Mouse (Mus musculus): ENCODE measurements around the gene Trnau1ap. TPM values are rescaled to one million over a fixed set of nuclear protein-coding genes. Genes with fewer than 3 reads are reported as not detected.

Gene Trnau1ap
- polyA plus RNA-seq, 1 experiment from 2014 or later, result 71.8 TPM

DNA sequence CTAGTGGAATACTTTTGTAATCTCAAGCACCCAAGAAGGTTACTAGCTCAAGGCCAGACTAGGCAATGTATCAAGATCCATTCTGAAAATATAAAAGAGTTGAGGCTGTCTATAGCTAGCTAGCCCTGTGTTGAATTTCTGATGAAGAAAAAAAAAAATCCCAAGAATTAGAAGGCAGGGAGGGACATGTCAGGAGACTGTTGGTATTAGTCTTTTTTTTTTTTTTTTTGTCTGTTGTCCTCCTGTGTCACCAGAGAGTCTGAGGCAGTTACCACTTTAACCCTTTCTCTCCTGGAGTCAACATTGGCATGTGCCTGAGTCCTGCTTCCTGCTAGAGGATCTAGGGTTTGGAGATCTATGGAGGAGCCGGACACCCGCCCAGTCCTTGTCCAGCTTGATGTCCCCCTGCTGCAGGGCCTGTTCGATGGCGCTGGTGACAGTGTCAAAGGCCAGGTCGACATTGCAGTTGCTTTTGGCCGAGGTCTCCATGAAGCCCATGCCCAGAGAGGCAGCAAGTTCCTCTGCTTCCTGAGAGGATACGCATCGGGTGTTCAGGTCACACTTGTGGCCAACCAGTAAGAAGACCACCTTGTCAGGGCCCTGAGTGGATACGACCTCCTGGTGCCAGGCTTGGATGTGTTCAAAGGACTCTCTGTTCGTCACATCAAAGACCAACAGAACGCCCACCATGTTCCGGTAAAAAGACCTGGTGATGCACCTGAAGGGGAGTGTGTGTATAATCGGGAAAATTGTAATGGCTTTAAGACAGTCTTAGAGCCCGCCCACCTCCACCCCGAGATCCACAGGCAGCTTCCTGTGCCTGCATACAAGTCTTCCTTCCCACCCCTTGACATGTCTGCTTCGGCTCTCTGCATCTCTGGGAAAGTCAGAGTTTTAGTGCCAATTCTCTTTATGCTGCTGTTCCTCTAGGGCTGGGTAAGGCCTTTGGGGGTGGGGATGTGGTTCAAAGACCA is 27.1 kb downstream of the Trnau1ap start:
- peak overlapping the region; percentile 76 for H3K4me2 ChIP-seq
- no peak for TF ChIP-seq CTCF (IDR thresholded peaks at IDR 0.05; ENCODE audit: low read depth)
- ATAC-seq (ENCODE audit: insufficient read depth) (peak; percentile 15; the same call in 1 of the 2 replicates), DNase-seq (peak; percentile 20)
- H3K27ac ChIP-seq (ENCODE audit: low read depth), result peak overlapping the region; percentile 60; the same call in 1 of the 2 replicates
- H3K36me3 ChIP-seq (ENCODE audit: insufficient read depth), result no peaks in the 10 kb centered on the region
- H3K9me3 ChIP-seq (ENCODE audit: low read depth, low read length), result no peaks in the 10 kb centered on the region
- peak overlapping the region; percentile 56 for H3K9ac ChIP-seq
- H3K27me3 ChIP-seq (ENCODE audit: insufficient read depth, low read length), result no peaks in the 10 kb centered on the region
- H3K4me1 ChIP-seq (ENCODE audit: insufficient read depth), result peaks cover 5% of the 10 kb centered on the region; the same call in 1 of the 2 replicates
- WGBS, result 58% methylated on average over 16 of the region's 16 CpGs
- H3K4me3 ChIP-seq (ENCODE audit: low read depth, low read length), result peak overlapping the region; percentile 45

DNA sequence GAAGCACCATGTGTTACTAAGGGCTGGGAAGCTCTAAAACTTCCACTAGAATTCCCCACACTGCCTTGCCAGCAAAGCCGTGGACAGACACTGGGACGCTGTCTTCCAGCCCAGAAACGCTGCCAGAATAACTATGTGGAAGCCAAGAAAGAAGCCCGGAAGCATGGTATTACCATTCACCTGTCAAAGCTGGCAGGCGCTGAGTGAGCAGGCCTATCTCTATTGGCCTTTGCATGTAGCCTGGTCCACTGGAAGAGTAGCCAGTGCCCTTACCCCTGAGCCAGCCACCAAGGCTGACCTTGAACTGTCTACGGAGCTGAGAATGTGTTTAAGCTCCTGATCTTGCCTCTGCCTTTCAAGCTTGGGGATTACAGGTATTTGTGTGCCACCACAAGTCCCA is 27.9 kb downstream of the Trnau1ap start:
- Histone ChIP-seq H3K27ac (ENCODE audit: low read depth) (no peak overlapping the region), H3K4me2 (no peak overlapping the region), H3K27me3 (ENCODE audit: insufficient read depth, low read length) (no peaks in the 10 kb centered on the region), H3K4me3 (ENCODE audit: low read depth, low read length) (no peak overlapping the region), H3K4me1 (ENCODE audit: insufficient read depth) (peaks cover 5% of the 10 kb centered on the region; the same call in 1 of the 2 replicates), H3K9me3 (ENCODE audit: low read depth, low read length) (no peaks in the 10 kb centered on the region), H3K36me3 (ENCODE audit: insufficient read depth) (no peaks in the 10 kb centered on the region), H3K9ac (no peak overlapping the region)
- ATAC-seq (ENCODE audit: insufficient read depth), result no peak
- DNase-seq, result no peak
- WGBS, result 73% methylated on average over 6 of the region's 6 CpGs
- TF ChIP-seq CTCF (IDR thresholded peaks at IDR 0.05; ENCODE audit: low read depth), result no peak

DNA sequence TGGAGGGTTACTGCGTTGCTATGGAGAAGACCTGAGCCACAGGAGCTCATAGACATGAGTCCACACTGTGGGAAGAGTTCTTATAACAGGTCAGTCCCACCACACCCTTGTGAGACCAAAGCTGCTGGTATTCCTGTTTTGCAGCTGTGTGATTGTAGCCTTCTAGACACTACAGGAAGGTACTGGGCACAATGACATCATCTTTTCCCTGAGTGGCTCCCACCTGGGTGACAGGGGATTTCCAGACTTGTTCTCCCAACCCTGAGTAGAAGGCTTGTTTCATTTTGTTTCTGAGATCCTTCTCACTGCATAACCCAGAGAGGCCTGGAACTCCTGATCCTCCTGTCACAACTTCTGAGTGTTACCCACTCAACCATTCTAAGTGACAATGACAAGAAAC is 29.5 kb downstream of the Trnau1ap start:
- ATAC-seq (ENCODE audit: insufficient read depth) (no peak), DNase-seq (no peak)
- H3K27me3 ChIP-seq (ENCODE audit: insufficient read depth, low read length), result no peaks in the 10 kb centered on the region
- no peak for TF ChIP-seq CTCF (IDR thresholded peaks at IDR 0.05; ENCODE audit: low read depth)
- no peak overlapping the region for H3K9ac ChIP-seq
- WGBS, result 74% methylated on average over 1 of the region's 1 CpGs
- H3K27ac ChIP-seq (ENCODE audit: low read depth), result no peak overlapping the region
- no peak overlapping the region for H3K4me3 ChIP-seq (ENCODE audit: low read depth, low read length)
- no peaks in the 10 kb centered on the region for H3K36me3 ChIP-seq (ENCODE audit: insufficient read depth)
- peaks cover 5% of the 10 kb centered on the region; the same call in 1 of the 2 replicates for H3K4me1 ChIP-seq (ENCODE audit: insufficient read depth)
- H3K9me3 ChIP-seq (ENCODE audit: low read depth, low read length), result no peaks in the 10 kb centered on the region
- no peak overlapping the region for H3K4me2 ChIP-seq

DNA sequence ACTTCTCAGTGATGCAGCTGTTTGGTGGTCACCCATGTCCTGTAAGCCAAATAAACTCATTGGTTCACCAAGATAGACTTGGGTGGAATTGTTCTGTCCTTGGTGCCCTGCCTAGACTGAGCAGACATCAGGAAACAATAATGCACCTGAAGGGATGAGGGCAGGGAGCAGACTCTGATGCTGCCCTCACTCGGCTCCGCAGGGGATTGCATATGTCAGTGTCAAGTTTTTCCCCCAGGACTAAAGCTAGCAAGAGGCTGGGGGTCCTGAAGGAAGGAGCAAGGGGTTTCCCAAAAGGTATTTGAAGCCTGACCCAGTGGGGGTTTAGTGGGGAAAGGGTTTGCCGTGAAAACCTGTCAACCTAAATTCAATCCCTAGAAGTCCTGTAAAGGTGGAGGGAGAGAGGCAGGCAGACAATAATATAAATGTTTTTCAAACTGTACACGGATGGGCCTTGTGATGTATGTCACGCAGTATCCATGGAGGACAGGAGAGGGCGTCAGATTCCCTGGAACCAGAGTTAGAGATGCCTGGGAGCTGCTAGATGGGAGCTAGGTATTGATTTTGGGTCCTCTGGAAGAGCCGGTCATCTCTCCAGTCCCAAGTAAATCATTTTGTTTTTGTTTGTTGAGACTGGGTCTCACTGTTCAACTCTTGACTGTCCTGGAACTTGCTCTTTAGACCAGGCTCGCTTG is 33.5 kb downstream of the Trnau1ap start:
- H3K27ac ChIP-seq (ENCODE audit: low read depth), result no peak overlapping the region
- H3K4me1 ChIP-seq (ENCODE audit: insufficient read depth), result no peaks in the 10 kb centered on the region
- peaks cover 29% of the 10 kb centered on the region for H3K36me3 ChIP-seq (ENCODE audit: insufficient read depth)
- H3K9me3 ChIP-seq (ENCODE audit: low read depth, low read length), result no peaks in the 10 kb centered on the region
- peak; percentile 9; the same call in 1 of the 2 replicates for TF ChIP-seq CTCF (IDR thresholded peaks at IDR 0.05; ENCODE audit: low read depth)
- H3K4me2 ChIP-seq, result no peak overlapping the region
- no peak for ATAC-seq (ENCODE audit: insufficient read depth)
- DNase-seq, result no peak
- no peak overlapping the region for H3K9ac ChIP-seq
- no peaks in the 10 kb centered on the region for H3K27me3 ChIP-seq (ENCODE audit: insufficient read depth, low read length)
- no peak overlapping the region for H3K4me3 ChIP-seq (ENCODE audit: low read depth, low read length)
- WGBS, result 45% methylated on average over 8 of the region's 8 CpGs

DNA sequence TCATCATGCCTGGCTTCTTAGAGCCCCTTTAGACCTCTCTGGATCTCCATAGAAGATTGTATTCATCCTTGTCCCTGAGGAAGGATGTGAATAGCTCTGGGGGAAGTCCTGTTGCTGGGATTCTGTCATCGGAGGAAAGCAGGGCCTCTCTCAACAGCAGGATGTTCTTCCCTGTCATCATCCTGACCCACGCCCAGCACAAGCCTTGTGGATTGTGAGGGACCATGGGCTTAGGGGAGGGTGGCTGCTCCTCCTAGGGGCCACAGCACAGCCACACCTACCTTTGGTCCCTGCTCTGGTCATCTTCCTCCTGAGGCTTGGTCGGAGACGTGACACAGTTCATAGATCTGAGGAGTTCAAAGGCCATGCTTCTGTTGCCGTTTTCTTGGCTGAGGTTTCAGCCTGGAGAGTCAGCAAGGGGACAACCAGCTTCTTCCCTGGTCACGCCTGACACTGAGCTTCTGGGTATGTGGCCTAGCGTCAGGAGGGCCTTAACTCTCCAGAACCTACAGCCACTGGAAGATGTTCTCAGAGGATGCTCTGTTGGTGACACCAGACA is 35.6 kb downstream of the Trnau1ap start:
- H3K27me3 ChIP-seq (ENCODE audit: insufficient read depth, low read length), result no peaks in the 10 kb centered on the region
- ATAC-seq (ENCODE audit: insufficient read depth) (no peak), DNase-seq (no peak)
- peaks cover 35% of the 10 kb centered on the region for H3K36me3 ChIP-seq (ENCODE audit: insufficient read depth)
- no peak overlapping the region for H3K4me3 ChIP-seq (ENCODE audit: low read depth, low read length)
- 71% methylated on average over 7 of the region's 7 CpGs for WGBS
- H3K9me3 ChIP-seq (ENCODE audit: low read depth, low read length), result no peaks in the 10 kb centered on the region
- no peak overlapping the region for H3K27ac ChIP-seq (ENCODE audit: low read depth)
- H3K4me1 ChIP-seq (ENCODE audit: insufficient read depth), result no peaks in the 10 kb centered on the region
- no peak for TF ChIP-seq CTCF (IDR thresholded peaks at IDR 0.05; ENCODE audit: low read depth)
- no peak overlapping the region for H3K4me2 ChIP-seq
- H3K9ac ChIP-seq, result no peak overlapping the region

DNA sequence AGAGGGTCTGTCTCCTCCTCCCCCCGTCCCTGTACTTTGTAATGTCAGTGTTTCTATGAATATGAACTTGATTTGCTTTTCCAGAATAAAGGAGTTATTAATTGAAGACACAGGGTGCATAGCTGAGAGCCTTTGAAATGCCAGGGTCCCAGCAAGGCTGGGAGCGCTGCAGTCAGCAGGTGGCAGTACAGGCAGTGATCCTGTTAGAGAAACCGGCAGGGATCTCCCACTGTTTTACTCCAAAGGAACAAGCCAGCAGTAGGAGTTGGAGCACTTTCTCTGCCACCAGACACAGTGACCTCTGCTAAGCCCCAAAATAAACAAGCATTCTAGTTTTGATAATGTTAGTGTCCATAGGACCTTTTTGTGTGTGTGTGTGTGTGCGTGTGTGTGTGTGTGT is 36.4 kb downstream of the Trnau1ap start:
- Histone ChIP-seq H3K27me3 (ENCODE audit: insufficient read depth, low read length) (no peaks in the 10 kb centered on the region), H3K4me1 (ENCODE audit: insufficient read depth) (no peaks in the 10 kb centered on the region), H3K9ac (no peak overlapping the region), H3K4me2 (no peak overlapping the region), H3K4me3 (ENCODE audit: low read depth, low read length) (no peak overlapping the region), H3K36me3 (ENCODE audit: insufficient read depth) (peaks cover 37% of the 10 kb centered on the region), H3K27ac (ENCODE audit: low read depth) (no peak overlapping the region), H3K9me3 (ENCODE audit: low read depth, low read length) (no peaks in the 10 kb centered on the region)
- DNase-seq (peak; percentile 77), ATAC-seq (ENCODE audit: insufficient read depth) (no peak; the same call in 1 of the 2 replicates)
- peak; percentile 66 for TF ChIP-seq CTCF (IDR thresholded peaks at IDR 0.05; ENCODE audit: low read depth)
- WGBS, result 42% methylated on average over 4 of the region's 4 CpGs
